Mouse (Mus musculus) lung, postnatal 0 days (tissue): ENCODE results near the gene Bud13. TPM values are rescaled to one million over a fixed set of nuclear protein-coding genes. Genes with fewer than 3 reads are reported as not detected.

Source experiments
- ATAC-seq: fragments of 200-750 bp; cut with Nextera tagmentation; 2 replicates; pipeline ENCODE4 v1.8.0; 2017; ENCODE audit warnings: moderate library complexity
- DNase-seq: peaks from one replicate; pipeline ENCODE4 v3.0.0-alpha.2; 2016; ENCODE audit warnings: low spot score
- H3K27ac ChIP-seq: fragments of 300-500 bp; sonication (generic); 2 replicates; pipeline ENCODE4 v1.5.1; 2014; ENCODE audit warnings: antibody characterized with exemption, mild to moderate bottlenecking, low read length, mixed read lengths
- H3K27me3 ChIP-seq: fragments of 300-500 bp; sonication (generic); replicated peaks from 2 replicates; pipeline ENCODE4 v1.6.1; 2014; ENCODE audit warnings: low read length, mixed read lengths; ENCODE audit not compliant: insufficient read depth
- H3K36me3 ChIP-seq: fragments of 300-500 bp; sonication (generic); 2 replicates; pipeline ENCODE4 v1.6.1; 2014; ENCODE audit warnings: low read length, mixed read lengths; ENCODE audit not compliant: insufficient read depth
- H3K4me1 ChIP-seq: fragments of 300-500 bp; sonication (generic); 2 replicates; pipeline ENCODE4 v1.6.1; 2014; ENCODE audit warnings: antibody characterized with exemption, low read depth, low read length, mixed read lengths; ENCODE audit not compliant: insufficient read depth
- H3K4me2 ChIP-seq: fragments of 300-500 bp; sonication (generic); replicated peaks from 2 replicates; pipeline ENCODE4 v1.6.1; 2014; ENCODE audit warnings: low read depth, mild to moderate bottlenecking, low read length, moderate library complexity, mixed read lengths
- H3K4me3 ChIP-seq: fragments of 300-500 bp; sonication (generic); 2 replicates; pipeline ENCODE4 v1.5.1; 2014; ENCODE audit warnings: low read depth, low read length
- H3K9ac ChIP-seq: fragments of 300-500 bp; sonication (generic); replicated peaks from 2 replicates; pipeline ENCODE4 v1.6.1; 2014; ENCODE audit warnings: low read depth, mild to moderate bottlenecking
- H3K9me3 ChIP-seq: fragments of 300-500 bp; sonication (generic); 2 replicates; pipeline ENCODE4 v1.6.1; 2016; ENCODE audit warnings: low read length, mixed read lengths
- CTCF ChIP-seq: IDR thresholded peaks from 2 replicates; pipeline ENCODE4 v1.5.1; 2016; ENCODE audit warnings: antibody characterized with exemption, mild to moderate bottlenecking
- EP300 ChIP-seq: IDR thresholded peaks from 2 replicates; pipeline ENCODE4 v1.6.1; 2016; ENCODE audit warnings: antibody characterized with exemption, mild to moderate bottlenecking, control low read depth
- WGBS: fragments of 180-500 bp; shearing (Covaris S2); extraction: QIAGEN DNeasy Blood & Tissue Kit; methylation state at CpG from one replicate; pipeline ENCODE4 v1.1.7; 2014; 5-methylcytosine and 5-hydroxymethylcytosine counted together
- polyA plus RNA-seq: library from polyadenylated mRNA; unstranded; fragments of >200 nt; fragmentation: Nextera tagmentation; extraction: Ambion mirVana; gene quantifications from 2 replicates; pipeline ENCODE4 v1.2.1, GENCODE M21; 2015

Bud13 gene
- polyA plus RNA-seq, 1 experiment from 2014 or later = 9.9 TPM

DNA sequence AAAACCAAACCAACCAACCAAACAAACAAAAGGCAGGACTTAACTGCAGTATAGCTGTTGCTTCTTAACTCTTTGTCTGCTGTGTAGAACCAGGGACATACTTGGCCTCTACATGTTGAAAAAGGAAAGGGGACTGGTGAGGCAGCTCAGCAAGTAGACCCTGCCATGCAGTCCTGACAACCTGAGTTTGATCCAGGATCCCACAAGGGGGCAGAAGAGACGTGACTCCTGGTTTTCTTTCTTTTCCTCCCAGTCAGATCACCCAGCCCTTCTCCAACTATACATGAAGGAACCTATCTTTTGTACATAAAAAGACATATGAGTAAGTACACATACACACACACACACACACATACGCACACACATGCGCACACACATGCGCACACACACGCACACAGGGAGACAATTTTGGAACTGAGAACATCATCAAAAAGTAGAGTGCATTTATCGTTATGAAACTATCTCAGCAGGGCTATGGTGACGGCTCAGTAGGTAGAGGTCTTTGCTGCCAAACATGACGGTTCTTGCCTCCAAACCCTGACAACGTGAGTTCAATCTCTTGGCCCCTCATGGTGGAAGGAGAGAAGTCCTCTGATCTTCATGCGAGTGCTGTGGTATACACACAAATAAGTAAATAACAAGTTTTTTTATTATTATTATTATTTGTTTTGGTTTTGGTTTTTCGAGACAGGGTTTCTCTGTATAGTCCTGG, 44.0 kb downstream of the Bud13 start:
- TF ChIP-seq CTCF (no peak), EP300 (no peak)
- Histone ChIP-seq H3K4me1 (0 out of 2 replicates have a peak, but pooled peaks cover 3% of the 10 kb centered on the region), H3K9ac (no peak overlapping the region), H3K4me3 (no peak overlapping the region), H3K9me3 (no peaks in the 10 kb centered on the region), H3K36me3 (no peaks in the 10 kb centered on the region), H3K27ac (no peak overlapping the region), H3K27me3 (no peaks in the 10 kb centered on the region), H3K4me2 (no peak overlapping the region)
- 92% methylated on average over 11 of the region's 11 CpGs for WGBS
- ATAC-seq (no peak), DNase-seq (no peak)

DNA sequence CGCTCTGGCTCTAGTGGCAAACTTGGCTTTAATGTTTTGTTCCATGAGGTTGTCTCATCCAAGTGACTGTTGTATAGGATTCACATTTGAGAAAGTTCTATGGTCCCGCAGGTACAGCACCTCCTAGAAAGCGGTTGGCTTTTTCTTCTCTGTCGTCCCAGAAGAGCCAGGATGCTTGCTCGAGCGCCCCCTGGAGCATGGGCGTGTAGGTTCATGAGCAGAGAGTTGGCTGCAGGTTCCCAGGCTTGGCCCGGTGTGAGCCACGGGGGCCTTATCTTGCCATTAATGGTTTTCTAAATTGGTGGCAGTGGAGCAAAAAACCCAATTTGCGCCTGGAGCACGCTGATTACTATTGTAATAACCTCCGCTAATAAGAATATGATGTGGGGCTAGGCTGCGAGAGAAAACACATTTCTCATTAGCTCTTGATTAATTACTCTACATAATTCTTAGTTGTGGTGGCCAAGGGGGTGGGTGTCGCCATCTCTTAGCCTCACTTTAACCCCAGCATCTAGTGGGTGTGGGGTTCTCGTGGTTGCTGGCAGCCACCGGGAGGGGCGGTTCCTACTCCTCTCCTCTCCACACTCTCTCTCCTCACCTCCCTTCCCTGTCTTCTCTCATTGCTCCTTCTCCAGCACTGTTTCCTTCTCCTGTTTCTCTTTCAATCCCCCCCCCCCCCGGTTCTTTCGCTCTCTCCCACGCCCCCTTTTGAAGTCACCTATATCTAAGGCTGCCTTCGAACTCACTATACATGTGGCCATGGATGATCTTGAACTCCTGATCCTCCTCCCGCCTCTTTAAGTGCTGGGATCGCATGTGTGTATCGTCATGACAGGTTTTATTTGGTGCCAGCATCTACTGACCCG, 45.1 kb downstream of the Bud13 start:
- Histone ChIP-seq H3K4me3 (no peak overlapping the region), H3K4me2 (peak overlapping the region; percentile 56; the same call in 1 of the 2 replicates), H3K27me3 (no peaks in the 10 kb centered on the region), H3K36me3 (no peaks in the 10 kb centered on the region), H3K4me1 (0 out of 2 replicates have a peak, but pooled peaks cover 3% of the 10 kb centered on the region), H3K9ac (no peak overlapping the region), H3K27ac (no peak overlapping the region), H3K9me3 (no peaks in the 10 kb centered on the region)
- 75% methylated on average over 25 of the region's 25 CpGs for WGBS
- peak; percentile 28 for TF ChIP-seq CTCF
- no peak for TF ChIP-seq EP300
- ATAC-seq = no peak
- no peak for DNase-seq

DNA sequence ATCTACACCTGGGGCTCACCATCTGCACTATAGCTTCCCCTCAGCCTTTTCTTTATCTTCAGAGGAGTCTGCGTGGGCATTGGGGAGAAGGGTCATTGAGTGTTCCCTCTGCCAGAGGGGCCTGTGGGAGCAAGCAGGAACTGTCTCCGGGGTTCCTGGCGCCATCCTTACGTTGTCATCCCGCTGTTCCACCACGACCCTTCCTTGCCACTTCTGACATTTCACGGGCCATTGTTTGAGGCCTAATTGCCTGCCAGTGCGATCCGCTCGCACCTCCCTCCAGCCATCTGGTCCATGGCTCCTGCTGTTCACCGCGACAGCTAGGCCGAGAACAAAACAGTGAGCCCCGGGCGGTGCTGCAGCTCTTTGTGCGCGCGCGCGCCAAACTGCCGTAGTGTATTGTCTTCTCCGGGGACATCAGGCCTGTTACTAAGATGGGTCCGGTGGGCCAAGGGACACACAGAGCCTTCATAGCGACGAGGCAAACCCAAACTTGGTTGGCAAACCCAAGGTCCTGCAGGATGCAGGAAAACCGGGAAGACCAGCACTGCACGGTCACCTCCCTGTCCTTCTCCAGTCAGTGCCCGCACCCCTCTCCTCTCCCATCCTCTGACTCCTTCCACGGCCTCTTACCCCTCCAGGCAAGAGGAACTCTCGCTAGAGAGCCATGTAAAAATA, 45.9 kb downstream of the Bud13 start:
- peak overlapping the region; percentile 56 for H3K4me2 ChIP-seq
- peak overlapping the region; percentile 27 for H3K4me3 ChIP-seq
- no peaks in the 10 kb centered on the region for H3K9me3 ChIP-seq
- ATAC-seq = peak; percentile 37; the same call in 1 of the 2 replicates
- 6% methylated on average over 30 of the region's 30 CpGs for WGBS
- H3K36me3 ChIP-seq = no peaks in the 10 kb centered on the region
- H3K4me1 ChIP-seq = 0 out of 2 replicates have a peak, but pooled peaks cover 3% of the 10 kb centered on the region
- 0 out of 2 replicates have a peak overlapping the region, but pooled peaks have one; percentile 9 for H3K27ac ChIP-seq
- H3K27me3 ChIP-seq = no peaks in the 10 kb centered on the region
- TF ChIP-seq CTCF (no peak), EP300 (no peak)
- peak; percentile 15 for DNase-seq
- H3K9ac ChIP-seq = 0 out of 2 replicates have a peak overlapping the region, but pooled peaks have one; percentile 26

DNA sequence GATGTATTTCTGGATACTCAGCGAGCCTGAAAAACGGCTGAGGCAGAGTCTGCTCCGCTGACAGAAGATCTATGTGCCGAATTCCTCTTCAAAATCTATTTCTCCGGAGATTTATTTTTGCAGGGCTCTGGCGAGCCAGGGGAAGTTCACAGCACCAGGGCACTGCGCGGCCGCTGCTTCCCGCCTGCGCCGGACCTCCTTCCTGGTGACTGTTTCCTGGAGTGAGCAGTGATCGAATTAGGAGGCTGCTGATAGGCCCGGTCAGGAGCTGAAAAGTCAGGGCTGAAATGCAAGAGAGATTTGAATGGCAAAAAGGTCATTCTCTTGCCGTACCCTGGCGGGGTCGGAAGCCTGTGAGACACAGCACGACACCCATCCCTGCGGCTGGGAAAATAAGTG, 46.4 kb downstream of the Bud13 start:
- no peaks in the 10 kb centered on the region for H3K9me3 ChIP-seq
- H3K9ac ChIP-seq = no peak overlapping the region
- H3K27me3 ChIP-seq = no peaks in the 10 kb centered on the region
- TF ChIP-seq CTCF (no peak), EP300 (no peak)
- H3K27ac ChIP-seq = 0 out of 2 replicates have a peak overlapping the region, but pooled peaks have one; percentile 9
- peak overlapping the region; percentile 27 for H3K4me3 ChIP-seq
- ATAC-seq = peak; percentile 73
- 0 out of 2 replicates have a peak, but pooled peaks cover 3% of the 10 kb centered on the region for H3K4me1 ChIP-seq
- H3K4me2 ChIP-seq = peak overlapping the region; percentile 56
- WGBS = 5% methylated on average over 19 of the region's 19 CpGs
- peak; percentile 44 for DNase-seq
- H3K36me3 ChIP-seq = no peaks in the 10 kb centered on the region

DNA sequence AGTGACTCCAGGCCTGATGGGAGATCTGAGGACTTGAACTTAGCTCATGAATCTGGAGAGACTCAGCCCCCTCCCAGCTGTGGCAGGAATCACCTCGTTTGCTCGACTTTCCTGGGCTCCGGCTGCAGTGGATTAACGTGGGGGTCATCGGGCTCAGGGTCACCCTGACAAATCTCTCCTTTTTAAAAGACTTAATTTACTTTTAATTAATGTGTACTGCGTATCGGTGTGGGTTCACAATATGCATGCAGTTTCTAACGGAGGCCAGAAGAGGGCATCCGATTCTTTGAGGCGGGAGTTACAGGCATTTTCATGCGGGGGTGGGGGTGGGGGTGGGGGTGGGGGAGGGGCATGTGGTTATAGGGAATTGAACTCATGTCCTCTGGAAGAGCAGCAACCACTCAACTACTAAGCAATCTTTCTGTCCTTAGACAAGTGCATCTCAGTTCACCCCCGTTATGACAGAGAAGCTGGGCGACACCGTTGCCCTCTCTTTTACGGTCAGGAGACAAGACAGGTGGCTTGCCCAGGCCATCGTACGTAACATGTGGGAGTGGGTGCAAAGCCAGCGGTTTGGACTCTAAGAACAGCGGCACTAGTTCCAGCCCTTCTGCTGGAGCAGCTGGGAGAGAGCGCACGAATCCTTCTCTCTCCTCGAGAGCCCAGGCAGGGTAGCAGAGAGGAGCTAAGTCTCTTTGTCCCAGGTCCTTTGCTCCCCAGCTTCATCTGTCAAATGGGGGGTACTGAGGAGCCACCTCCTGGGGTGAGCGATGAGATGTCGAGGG, 47.2 kb downstream of the Bud13 start:
- WGBS = 28% methylated on average over 24 of the region's 24 CpGs
- Histone ChIP-seq H3K4me2 (no peak overlapping the region), H3K27me3 (no peaks in the 10 kb centered on the region), H3K4me3 (no peak overlapping the region), H3K4me1 (0 out of 2 replicates have a peak, but pooled peaks cover 3% of the 10 kb centered on the region), H3K9me3 (no peaks in the 10 kb centered on the region), H3K36me3 (no peaks in the 10 kb centered on the region), H3K9ac (no peak overlapping the region), H3K27ac (no peak overlapping the region)
- no peak for DNase-seq
- ATAC-seq = no peak
- no peak for TF ChIP-seq EP300
- TF ChIP-seq CTCF = no peak
